Mouse (Mus musculus) cerebellum, adult 11-12 months (tissue): Measurements from ENCODE around the gene Trip12.
A peak's percentile ranks its signal among the peaks of the same experiment; 100 is the strongest.

Experiments
- DNase-seq: peaks from one replicate; pipeline ENCODE4 v3.0.0; 2022

The Trip12 gene

DNA sequence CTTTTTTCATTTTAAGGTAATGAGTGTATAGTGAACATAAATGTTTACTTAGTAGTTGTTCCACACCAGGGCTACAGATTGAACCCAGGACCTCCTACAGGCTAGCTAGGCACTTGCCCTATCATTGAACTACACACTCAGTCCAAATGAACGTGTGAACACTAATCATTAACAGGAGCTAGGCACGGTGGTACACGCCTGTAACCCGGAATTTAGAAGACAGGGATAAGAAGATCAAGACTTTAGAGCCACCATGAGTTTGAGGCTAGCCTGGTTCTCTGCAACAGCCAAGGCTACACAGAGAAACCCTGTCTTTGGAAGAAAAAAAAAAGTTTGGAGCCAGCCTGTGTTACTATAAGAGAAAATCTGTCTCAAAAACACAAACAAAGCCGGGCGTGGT, 19.3 kb upstream of the Trip12 start:
- no peak for DNase-seq

- no peak for DNase-seq
Measured at GRCm38 (mm10) chr1:84855756-84856155, 15.4 kb upstream of the Trip12 start.

DNA sequence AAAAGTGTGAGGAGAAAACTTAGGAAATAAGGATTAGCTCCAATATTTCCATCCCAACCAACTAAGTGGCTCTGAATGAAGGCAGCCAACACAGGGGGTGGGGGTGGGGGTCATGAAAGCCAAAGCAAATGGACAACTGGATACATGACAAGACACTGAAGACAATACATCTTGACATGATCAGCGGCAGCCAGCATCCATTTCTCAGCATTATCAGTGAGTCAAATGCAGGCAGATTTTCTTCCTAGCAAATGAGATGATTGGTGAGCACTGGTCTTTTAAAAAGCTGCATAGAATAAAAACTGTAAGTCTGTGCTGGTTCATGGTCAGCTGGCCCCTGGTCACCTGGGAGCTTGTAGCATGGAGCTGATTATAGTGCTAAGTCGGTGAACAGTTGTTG, 14.7 kb upstream of the Trip12 start:
- DNase-seq: no peak

DNA sequence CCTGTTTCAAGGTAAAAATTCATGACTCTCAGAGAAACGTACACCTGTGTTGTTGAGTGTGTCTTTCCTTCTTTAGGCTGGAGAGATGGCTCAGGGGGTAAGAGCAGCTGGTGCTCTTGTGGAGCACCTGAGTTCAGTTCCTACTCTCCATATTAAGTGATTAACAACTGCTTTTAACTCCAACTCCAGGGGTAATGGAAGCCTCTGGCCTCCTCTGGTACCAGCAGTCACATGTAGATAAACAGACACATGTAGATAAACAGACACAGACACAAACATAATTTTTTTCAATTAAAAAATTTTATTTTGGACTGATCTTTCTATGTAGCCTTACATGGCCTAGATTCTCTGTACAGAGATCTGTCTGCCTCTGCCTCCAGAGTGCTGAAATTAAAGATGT, 13.4 kb upstream of the Trip12 start:
- no peak for DNase-seq

DNA sequence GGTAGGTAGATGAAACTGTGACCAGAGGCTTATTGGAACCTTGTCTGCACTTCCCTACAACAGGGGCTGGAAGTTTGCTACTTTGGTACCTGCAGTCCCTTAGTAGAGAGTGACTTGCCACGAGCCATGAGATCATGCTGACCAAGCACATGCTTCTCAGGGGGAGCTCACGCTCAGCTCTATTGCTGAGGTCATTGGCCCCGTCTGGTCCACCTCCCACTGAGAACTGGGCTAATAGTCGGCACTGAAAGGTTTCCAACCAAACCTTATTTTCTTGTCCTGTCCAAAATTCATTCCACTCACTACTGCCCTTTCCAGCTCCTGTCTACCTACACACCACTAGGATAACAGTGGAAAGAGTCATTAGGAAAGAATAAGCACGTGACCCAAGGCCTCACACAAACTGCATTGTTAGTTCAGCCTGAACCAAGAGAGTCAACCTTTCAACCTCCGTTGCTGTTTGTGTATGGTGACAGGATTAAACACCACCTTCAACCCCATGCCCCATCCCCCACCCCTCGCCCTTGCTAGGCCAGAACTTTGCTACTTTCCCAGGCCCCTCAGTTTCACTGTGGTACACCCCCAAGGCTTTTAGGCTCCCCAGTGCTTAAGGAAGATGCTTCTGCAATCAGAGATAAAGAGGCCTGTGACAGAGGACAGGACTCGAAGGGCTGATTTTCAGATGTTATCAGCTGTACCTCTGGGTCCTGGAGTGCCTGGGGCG, 11.4 kb upstream of the Trip12 start:
- no peak for DNase-seq

DNA sequence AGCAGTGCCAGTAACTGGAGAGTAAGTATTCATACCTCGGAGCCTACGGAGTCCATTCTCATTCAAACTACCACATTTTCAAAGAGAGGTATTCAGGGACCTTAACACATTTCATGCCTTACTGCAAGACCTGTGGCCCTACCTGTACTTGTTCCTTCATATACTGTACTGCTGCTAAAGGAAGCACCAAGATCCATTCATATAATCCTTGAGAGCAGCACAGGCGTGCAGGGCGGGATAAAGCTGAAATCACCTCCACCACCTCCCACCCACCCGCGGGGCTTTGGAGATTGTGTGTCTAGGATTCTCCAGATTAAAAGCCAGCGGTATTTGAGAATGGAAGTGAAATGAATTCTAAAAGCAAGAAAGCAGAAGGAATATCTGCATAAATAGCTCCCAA, 10.2 kb upstream of the Trip12 start:
- DNase-seq: no peak

GRCm38 (mm10) chr1:84849804-84850203, 9.5 kb upstream of the Trip12 start:
- no peak for DNase-seq

DNA sequence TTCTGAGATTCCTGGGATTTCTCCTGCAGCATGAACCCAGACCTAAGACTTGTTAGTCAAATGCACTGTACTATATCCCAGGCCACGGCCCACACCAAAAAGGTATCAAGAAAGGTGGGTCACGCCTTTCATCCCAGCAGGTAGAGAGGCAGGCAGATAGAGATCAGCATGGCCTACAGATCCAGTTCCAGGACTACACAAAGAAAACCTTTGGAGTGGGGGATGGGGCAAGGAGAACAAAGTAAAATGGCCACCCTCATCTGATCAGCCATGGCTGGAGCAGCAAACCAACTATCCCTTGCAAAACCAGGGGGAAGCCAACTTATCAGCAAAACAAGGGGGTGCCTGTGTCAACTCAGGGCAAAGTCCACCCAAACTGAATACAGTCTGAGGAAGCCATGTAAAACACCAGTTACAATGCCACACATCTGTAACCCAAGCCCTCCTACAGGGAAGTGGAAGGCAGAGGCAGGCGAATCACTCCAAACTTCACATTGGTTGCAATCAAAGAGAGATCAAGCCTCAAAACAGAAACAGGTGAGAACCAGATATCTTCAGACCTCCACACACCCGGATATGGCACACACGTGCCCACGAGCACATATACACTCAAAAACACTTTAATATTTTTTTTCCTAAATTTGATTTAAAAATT, 8.6 kb upstream of the Trip12 start:
- DNase-seq: no peak

GRCm38 (mm10) chr1:84848335-84848734, 8.0 kb upstream of the Trip12 start:
- no peak for DNase-seq

DNA sequence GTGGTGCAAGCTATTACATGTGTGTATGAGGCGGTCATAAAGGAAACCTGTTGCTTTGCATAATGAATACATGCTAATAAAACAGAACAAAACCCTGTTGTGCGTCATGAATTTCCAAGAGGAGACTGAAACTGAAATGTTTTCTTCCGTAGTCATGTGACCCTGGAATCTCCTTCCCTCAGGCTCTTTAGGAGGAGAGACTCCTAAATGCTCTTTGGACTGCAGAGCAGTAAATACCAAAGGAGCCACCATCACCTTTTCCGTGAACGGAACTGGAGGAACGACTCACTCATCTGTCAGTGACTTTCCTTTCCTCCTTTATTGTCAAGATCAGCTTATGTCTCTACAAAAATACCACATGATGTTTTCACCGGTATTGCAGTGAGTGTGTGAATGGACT, 7.4 kb upstream of the Trip12 start:
- DNase-seq: no peak

GRCm38 (mm10) chr1:84843366-84843765, 3.0 kb upstream of the Trip12 start:
- no peak for DNase-seq

GRCm38 (mm10) chr1:84841061-84841460, 745 bp upstream of the Trip12 start:
- no peak for DNase-seq

- peak; percentile 89 for DNase-seq
Measured at GRCm38 (mm10) chr1:84839309-84840017, 853 bp downstream of the Trip12 start, which contains the start of gene Fbxo36. Gene Fbxo36 (plus strand): TSS chr1:84839841.

DNA sequence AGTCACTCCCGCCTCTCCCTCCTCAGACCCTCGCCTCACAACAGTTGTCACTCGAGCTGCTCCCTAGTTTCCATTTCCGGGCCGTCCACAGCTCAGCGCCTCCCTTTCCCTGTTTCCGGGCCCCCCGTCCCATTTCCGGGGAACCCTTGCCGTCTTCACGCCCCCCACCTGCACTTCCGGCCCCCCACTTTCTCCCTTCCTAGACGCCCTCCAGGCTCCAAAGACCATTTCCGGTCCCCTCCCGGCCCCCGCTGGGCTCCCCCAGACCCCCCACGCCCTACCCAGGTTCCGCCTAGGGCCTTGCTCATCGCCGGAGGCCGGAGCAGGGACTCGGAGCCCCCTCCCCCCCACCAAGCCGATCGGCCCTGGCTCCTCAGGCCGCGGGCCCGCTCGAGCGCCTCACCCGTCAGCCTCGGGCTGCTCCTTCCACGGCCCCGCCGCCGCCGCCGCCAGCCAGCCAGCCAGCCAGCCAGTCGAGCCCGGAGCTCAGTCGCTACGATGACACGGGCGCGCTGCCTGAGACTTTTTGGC, 1.6 kb downstream of the Trip12 start:
- peak; percentile 72 for DNase-seq

DNA sequence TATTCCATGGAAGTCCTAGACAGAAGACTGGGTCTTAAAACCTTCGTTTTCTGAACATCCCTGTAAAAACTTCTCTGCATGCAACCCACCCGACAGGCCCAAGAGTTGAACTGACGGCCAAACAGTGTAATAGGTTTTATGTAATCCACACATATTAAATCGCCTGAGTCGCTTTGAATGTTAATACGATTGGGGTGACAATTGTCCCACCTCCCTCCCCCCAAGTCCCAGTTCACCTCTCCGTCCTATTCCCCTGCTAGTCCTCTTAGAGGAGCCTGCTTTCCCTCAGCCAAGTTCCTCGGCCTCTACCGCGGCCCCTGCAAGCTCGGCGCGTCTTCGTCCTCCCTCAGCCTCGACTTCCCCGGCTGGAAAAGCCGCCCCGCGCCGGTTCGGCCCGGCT, 2.2 kb downstream of the Trip12 start:
- no peak for DNase-seq

DNA sequence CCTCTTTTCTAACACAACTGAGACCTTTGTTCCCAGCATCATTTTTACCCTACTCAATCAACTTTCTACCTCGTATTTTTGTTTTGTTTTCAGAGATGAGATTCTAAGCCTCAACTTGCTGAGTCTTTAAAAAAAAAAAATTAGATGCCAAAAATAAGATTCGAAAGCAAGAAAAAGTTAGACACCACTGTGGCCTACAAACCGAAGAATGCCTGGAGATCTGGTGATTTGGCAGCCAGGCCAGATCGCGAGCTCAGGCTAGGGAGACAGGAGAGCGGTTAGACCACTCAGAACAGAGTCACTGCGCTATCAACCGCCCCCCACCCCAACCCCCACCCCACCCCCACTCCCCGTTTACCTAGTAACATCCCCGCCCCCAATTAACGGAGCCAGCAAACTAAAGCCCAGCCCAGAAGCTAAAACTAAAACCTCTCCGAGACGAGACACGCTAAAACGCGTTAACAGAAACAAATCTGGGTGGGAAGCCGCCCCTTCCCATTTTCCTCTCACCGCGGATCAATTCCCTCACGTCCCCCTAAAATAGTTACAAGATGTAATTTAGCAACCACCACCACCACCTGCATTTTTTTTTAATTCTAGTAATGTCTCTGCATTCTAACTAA, 2.7 kb downstream of the Trip12 start:
- DNase-seq: peak; percentile 14

GRCm38 (mm10) chr1:84825091-84825490, 15.2 kb downstream of the Trip12 start:
- DNase-seq: no peak

GRCm38 (mm10) chr1:84817596-84817995, 22.7 kb downstream of the Trip12 start:
- DNase-seq: no peak

DNA sequence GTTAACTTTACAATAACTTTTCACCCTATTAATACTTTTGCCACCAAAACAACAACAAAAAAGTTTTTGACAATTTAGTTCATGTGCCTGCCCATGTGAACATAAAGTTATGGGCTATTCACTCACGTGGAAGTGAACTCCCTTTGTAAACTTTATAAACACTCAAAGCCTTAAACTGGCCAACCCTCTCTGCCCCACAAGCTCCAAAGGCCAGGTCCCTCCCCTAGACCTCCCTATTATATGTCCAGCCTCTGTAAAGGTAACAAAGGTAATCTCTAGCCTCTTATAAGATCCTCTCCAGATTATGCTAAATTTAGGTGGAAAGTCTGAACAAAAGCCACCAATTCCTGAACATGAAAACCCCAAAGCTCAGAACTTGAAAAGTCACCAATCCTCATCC, 36.5 kb downstream of the Trip12 start:
- DNase-seq: no peak

- DNase-seq: no peak
Measured at GRCm38 (mm10) chr1:84799166-84799565, 41.1 kb downstream of the Trip12 start.

- no peak for DNase-seq
Measured at GRCm38 (mm10) chr1:84795335-84795734, 45.0 kb downstream of the Trip12 start.

- DNase-seq: no peak
Measured at GRCm38 (mm10) chr1:84791393-84791792, 48.9 kb downstream of the Trip12 start.

- no peak for DNase-seq
Measured at GRCm38 (mm10) chr1:84780630-84781029, 59.7 kb downstream of the Trip12 start.
